Comparison of ENCODE assay signal across 12 mouse cellular contexts in the genomic region with DNA sequence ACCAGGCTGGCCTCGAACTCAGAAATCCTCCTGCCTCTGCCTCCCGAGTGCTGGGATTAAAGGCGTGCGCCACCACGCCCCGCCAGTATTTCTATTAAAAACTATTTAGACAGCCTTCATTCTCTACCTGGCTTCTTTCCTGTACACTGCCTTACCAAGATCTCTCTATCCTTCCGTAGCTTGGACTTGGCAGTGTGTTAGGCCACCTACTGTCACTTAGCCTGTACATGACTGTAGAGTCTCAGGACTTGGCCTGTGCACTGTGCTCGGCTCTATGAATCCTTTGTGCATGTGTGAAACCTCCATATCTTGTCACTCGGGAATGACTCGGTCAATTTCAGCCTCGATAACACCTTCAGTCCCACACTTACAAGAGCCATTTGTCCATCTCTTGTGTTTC.
DNase-seq lines count a peak whose midpoint lies in the region.
"Had no signal": no experiment of that assay in that cellular context is flagged by ENCODE, and none has a peak within 500 bp of the region (broad histone marks: within the 10 kb centered on the region; RNA-seq: fewer than 3 reads in every experiment).

No protein-coding gene starts in this region.

- peak; percentile 72 to 83 for DNase-seq in cerebellum, postnatal 10 days
- no peak for DNase-seq in cerebellum, adult 18-20 months
- peak; percentile 21 to 32 for DNase-seq in cerebellum, postnatal 36 days
- no peak for DNase-seq in cerebellum, adult 9-11 months
- peak; percentile 2 for DNase-seq in testis, postnatal 10 days (ENCODE audit: low spot score)
- no peak for DNase-seq in testis, postnatal 14 days (ENCODE audit: low spot score)
- DNase-seq: adrenal gland, postnatal 36 days; forebrain, postnatal 0 days; gastrocnemius, adult 2 months; gastrocnemius, postnatal 14 days; heart, postnatal 4 days; kidney, adult 2 months had no signal

Comparison
In these comparisons a context has a peak if more than half of its experiments do, and no peak if none do; other contexts are left out.
1. DNase-seq: peak in cerebellum, postnatal 10 days (2 of 2), cerebellum, postnatal 36 days (2 of 2) and testis, postnatal 10 days (single experiment); none in cerebellum, adult 18-20 months (0 of 2), cerebellum, adult 9-11 months (single experiment) and testis, postnatal 14 days (single experiment).